Mouse (Mus musculus) G1E (cell line): ENCODE measurements around the gene Itih1. TPM values are rescaled to one million over a fixed set of nuclear protein-coding genes. Genes with fewer than 3 reads are reported as not detected.

Source experiments
- ATAC-seq: 2 replicates; pipeline ENCODE4 v1.8.0; 2016; ENCODE audit warnings: mild to moderate bottlenecking; ENCODE audit not compliant: insufficient number of reproducible peaks, poor library complexity, low FRiP score, severe bottlenecking; ENCODE audit errors: extremely low read depth
- DNase-seq: peaks from one replicate; pipeline ENCODE4 v3.0.0; 2012; ENCODE audit warnings: low spot score
- H3K27me3 ChIP-seq: 2 replicates; pipeline ENCODE4 v1.6.1; 2012; ENCODE audit warnings: mild to moderate bottlenecking, low read length, inconsistent platforms; ENCODE audit not compliant: insufficient read depth
- H3K36me3 ChIP-seq: replicated peaks from 2 replicates; pipeline ENCODE3; 2012; ENCODE audit warnings: mild to moderate bottlenecking, inconsistent platforms
- H3K4me1 ChIP-seq: 2 replicates; pipeline ENCODE4 v1.6.1; 2012; ENCODE audit warnings: low read depth, low read length, inconsistent platforms, mixed read lengths; ENCODE audit not compliant: insufficient read depth
- H3K4me3 ChIP-seq: 2 replicates; pipeline ENCODE4 v1.5.1; 2012; ENCODE audit warnings: low read depth, mild to moderate bottlenecking, inconsistent platforms, low read length, moderate library complexity, mixed read lengths
- H3K9me3 ChIP-seq: replicated peaks from 2 replicates; pipeline ENCODE4 v1.6.1; 2012; ENCODE audit warnings: inconsistent platforms
- CTCF ChIP-seq: IDR thresholded peaks from 2 replicates; pipeline ENCODE4 v1.5.1; 2012; ENCODE audit warnings: low read depth, low read length, inconsistent platforms, mixed read lengths
- GATA1 ChIP-seq: IDR thresholded peaks from 2 replicates; pipeline ENCODE4 v1.6.1; 2012; ENCODE audit warnings: borderline replicate concordance, low read length, inconsistent platforms, mixed read lengths
- GATA2 ChIP-seq: IDR thresholded peaks from 2 replicates; pipeline ENCODE4 v1.6.1; 2012; ENCODE audit warnings: low read depth, low read length, inconsistent platforms, borderline replicate concordance
- POLR2AphosphoS5 ChIP-seq: IDR thresholded peaks from 2 replicates; pipeline ENCODE4 v1.6.1; 2012; ENCODE audit warnings: low read depth, low read length, inconsistent platforms; ENCODE audit not compliant: insufficient replicate concordance
- TAL1 ChIP-seq: conservative IDR thresholded peaks from 2 replicates; pipeline ENCODE4 v1.6.1; 2012; ENCODE audit warnings: low read depth, low read length, inconsistent platforms, mixed read lengths
- polyA plus RNA-seq: library from polyadenylated mRNA; stranded (reverse); fragments of >175 nt; gene quantifications from 2 replicates; pipeline ENCODE4 v1.2.3, GENCODE M21; 2012
- total RNA-seq, 2 experiments: library from RNA; stranded (forward) in 1 of 2; stranded (reverse) in 1 of 2; fragments of 200-1000 nt in 1 of 2; fragments of >200 nt in 1 of 2; fragmentation: Nextera tagmentation in 1 of 2; gene quantifications; 2 replicates each; pipeline ENCODE4 v1.2.3; 2014 to 2017

Itih1 gene
- total and polyA plus RNA-seq, 3 experiments, result not detected

GRCm38 (mm10) chr14:30930386-30930785 is 12.7 kb downstream of the Itih1 start:
- H3K9me3 ChIP-seq, result no peaks in the 10 kb centered on the region
- peaks cover 54% of the 10 kb centered on the region for H3K27me3 ChIP-seq
- ATAC-seq, result no peak
- DNase-seq, result no peak
- H3K4me1 ChIP-seq, result no peaks in the 10 kb centered on the region
- no peak for TF ChIP-seq POLR2AphosphoS5
- no peak for TF ChIP-seq GATA2
- H3K36me3 ChIP-seq, result no peaks in the 10 kb centered on the region
- H3K4me3 ChIP-seq, result no peak overlapping the region

DNA sequence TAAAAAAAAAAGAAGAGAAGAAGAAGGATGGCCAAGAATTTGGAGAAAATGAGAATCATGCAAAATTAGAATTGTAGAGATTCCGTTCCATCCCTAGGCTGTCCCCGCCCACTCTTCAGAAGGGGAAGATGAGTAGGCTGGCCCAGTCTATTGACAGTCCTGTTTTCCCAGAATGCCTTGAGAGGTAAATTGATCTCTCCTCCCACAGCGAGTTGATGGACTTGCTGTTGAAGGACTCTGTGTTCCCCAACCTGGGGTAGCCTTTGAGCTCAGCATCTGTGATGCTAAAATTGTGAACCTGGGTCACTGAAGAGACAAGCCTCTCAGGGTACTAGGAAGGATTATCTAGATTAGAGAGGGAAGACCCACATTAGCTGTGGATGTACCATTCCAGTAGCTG is 17.6 kb downstream of the Itih1 start:
- Histone ChIP-seq H3K4me3 (no peak overlapping the region), H3K4me1 (no peaks in the 10 kb centered on the region), H3K27me3 (peaks cover 47% of the 10 kb centered on the region), H3K36me3 (no peaks in the 10 kb centered on the region), H3K9me3 (no peaks in the 10 kb centered on the region)
- ATAC-seq, result no peak
- no peak for DNase-seq
- no peak for TF ChIP-seq TAL1
- TF ChIP-seq POLR2AphosphoS5, result no peak
- TF ChIP-seq GATA1, result no peak
- no peak for TF ChIP-seq GATA2
- TF ChIP-seq CTCF, result no peak

GRCm38 (mm10) chr14:30923375-30924105 is 19.5 kb downstream of the Itih1 start, which contains the start of gene Itih3:
Itih3 (minus strand) TSS chr14:30923760.
- no peak for ATAC-seq
- no peak for DNase-seq
- Histone ChIP-seq H3K9me3 (no peaks in the 10 kb centered on the region), H3K4me3 (no peak within 1 kb of the TSS), H3K4me1 (no peaks in the 10 kb centered on the region), H3K27me3 (peaks cover 35% of the 10 kb centered on the region), H3K36me3 (no peaks in the 10 kb centered on the region)
- TF ChIP-seq TAL1, result no peak

DNA sequence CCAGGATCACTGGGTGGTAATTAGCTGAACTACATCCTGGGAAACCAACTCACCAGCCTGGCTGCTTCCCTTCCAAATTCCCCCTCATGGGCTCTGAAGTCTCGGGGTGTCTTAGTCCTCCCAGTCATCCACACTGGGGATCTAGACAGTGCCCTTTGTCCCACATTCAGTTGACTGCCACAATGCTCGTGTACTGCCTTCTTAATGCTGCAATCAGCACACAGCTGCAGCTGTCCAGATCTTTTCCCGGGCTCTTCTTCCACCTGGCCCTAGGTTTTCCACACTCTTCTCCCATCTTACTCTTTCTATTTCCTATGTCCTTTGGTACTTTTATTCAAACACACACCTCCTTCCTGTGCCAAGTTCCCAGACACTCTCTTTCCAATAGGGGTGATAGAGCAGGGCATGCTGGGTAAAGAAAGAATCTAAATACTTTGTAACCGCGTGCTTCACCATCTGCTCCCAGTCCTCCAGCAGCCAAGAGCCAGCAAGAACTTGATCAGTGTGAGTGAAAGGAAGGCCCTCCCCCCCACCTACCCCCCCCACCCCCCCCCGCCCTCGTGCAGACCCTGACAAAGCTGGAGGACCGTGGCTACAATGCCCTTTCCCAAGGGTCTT is 20.9 kb downstream of the Itih1 start:
- Histone ChIP-seq H3K4me3 (no peak overlapping the region), H3K27me3 (peaks cover 38% of the 10 kb centered on the region), H3K36me3 (no peaks in the 10 kb centered on the region), H3K9me3 (no peaks in the 10 kb centered on the region), H3K4me1 (no peaks in the 10 kb centered on the region)
- ATAC-seq (no peak), DNase-seq (no peak)
- no peak for TF ChIP-seq GATA2
- no peak for TF ChIP-seq GATA1
- TF ChIP-seq POLR2AphosphoS5, result no peak
- TF ChIP-seq CTCF, result no peak
- TF ChIP-seq TAL1, result no peak

GRCm38 (mm10) chr14:30916516-30916915 is 26.6 kb downstream of the Itih1 start:
- Histone ChIP-seq H3K9me3 (no peaks in the 10 kb centered on the region), H3K27me3 (peaks cover 51% of the 10 kb centered on the region), H3K4me3 (no peak overlapping the region), H3K36me3 (no peaks in the 10 kb centered on the region), H3K4me1 (no peaks in the 10 kb centered on the region)
- ATAC-seq (no peak), DNase-seq (no peak)
- TF ChIP-seq GATA2 (no peak), TAL1 (no peak), POLR2AphosphoS5 (no peak), GATA1 (no peak), CTCF (no peak)

DNA sequence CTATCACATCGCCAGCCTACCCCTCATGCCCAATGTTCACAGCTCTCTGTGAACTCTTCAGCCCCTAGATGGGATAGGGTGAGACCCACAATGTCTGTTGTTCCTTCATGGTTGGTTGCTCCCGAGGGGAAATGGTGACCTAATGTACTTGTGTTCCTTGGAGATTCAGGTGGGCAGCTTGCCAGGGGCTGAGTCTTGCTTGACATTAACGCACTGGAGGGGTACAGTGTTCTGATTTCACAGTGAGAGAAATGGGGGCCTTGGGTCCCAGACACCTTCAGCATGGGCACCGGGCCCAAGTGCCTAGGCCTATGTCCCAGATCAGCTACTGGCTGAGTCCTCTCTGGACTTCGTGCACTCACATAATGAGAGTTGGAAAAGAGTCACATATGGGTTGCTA is 29.7 kb downstream of the Itih1 start:
- no peaks in the 10 kb centered on the region for H3K4me1 ChIP-seq
- no peak for ATAC-seq
- no peak overlapping the region for H3K4me3 ChIP-seq
- no peaks in the 10 kb centered on the region for H3K36me3 ChIP-seq
- TF ChIP-seq GATA2 (no peak), POLR2AphosphoS5 (no peak), CTCF (no peak), TAL1 (no peak)
- H3K9me3 ChIP-seq, result no peaks in the 10 kb centered on the region
- no peak for DNase-seq
- peaks cover 41% of the 10 kb centered on the region for H3K27me3 ChIP-seq
